Mouse (Mus musculus) C2C12 (cell line): ENCODE measurements at regions not wholly inside any gene's neighbourhood (a gene's known extent, or its start where the extent isn't known, plus 50 kb on each side); places are given as distances from the start of the nearest gene placed in this dataset.

Experiments used
- CTCF ChIP-seq: IDR thresholded peaks from one replicate; pipeline ENCODE4 v1.5.1; 2011; ENCODE audit not compliant: control insufficient read depth, insufficient read depth, insufficient read length
- FOSL1 ChIP-seq: IDR thresholded peaks from one replicate; pipeline ENCODE4 v1.8.0; 2011; ENCODE audit warnings: mild to moderate bottlenecking, low read length; ENCODE audit not compliant: poor library complexity, insufficient read depth, severe bottlenecking

GRCm38 (mm10) chr3:149791593-149791992 lies 801.2 kb upstream of the Adgrl2 start:
- TF ChIP-seq FOSL1 = no peak
- TF ChIP-seq CTCF = no peak
